Mouse (Mus musculus) fat pad, adult 2 months (tissue): ENCODE measurements around the gene Nab2.

Experiments
- DNase-seq: peaks from one replicate; pipeline ENCODE4 v3.0.0-alpha.2; 2011; ENCODE audit warnings: low read depth, low spot score; ENCODE audit errors: extremely low read depth

Gene Nab2

DNA sequence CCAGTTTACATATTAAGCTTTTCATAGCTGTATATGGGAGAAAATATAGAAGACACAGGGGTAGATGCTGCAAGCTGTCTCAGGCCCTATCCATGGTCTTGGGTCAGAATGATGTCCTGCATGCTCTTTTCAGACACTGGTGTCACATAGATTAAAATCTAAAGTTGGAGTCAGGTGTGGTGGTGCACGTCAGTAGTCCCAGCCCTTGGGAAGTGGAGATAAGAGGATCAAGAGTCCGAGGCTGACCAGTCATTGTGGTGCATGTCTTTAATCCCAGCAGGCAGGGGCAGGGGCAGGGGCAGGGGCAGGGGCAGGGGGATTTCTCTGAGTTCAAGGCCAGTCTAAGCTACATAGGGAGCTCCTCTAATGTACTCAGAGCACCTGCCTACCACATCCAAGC lies 22.6 kb downstream of the Nab2 start:
- DNase-seq = no peak

DNA sequence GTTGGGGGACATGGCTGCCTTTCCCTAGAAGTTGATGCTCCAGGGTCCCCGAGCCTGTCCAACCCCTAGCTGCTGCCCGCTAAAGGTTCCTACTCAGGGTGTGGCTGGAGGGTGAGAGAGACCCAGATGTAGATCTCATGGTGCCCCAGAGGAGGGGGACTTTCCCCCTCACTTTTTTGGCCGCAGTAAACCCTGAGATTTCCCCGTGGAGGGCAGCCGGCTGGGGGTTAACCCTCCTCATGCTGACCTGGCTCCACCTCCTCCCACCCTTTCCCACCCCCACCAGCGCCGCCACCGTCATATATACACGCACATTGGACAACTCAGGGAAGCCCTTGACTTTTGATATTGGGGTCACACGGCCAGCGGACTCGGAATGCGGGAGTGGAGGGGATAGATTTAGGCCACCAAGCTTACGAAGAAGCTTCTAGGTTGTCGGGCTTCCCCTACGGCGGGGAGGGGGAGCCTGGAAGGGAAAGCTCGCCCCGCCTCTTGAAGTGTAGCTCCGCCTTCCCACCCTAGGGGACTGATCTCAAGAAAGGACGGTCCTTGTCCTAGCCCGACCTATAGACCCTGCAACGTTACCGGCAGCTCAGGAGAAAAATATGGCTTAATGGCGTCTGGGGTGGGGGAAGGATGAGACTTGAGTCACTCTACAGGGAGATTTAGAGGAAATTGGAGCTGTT lies 24.7 kb downstream of the Nab2 start:
- no peak for DNase-seq

DNA sequence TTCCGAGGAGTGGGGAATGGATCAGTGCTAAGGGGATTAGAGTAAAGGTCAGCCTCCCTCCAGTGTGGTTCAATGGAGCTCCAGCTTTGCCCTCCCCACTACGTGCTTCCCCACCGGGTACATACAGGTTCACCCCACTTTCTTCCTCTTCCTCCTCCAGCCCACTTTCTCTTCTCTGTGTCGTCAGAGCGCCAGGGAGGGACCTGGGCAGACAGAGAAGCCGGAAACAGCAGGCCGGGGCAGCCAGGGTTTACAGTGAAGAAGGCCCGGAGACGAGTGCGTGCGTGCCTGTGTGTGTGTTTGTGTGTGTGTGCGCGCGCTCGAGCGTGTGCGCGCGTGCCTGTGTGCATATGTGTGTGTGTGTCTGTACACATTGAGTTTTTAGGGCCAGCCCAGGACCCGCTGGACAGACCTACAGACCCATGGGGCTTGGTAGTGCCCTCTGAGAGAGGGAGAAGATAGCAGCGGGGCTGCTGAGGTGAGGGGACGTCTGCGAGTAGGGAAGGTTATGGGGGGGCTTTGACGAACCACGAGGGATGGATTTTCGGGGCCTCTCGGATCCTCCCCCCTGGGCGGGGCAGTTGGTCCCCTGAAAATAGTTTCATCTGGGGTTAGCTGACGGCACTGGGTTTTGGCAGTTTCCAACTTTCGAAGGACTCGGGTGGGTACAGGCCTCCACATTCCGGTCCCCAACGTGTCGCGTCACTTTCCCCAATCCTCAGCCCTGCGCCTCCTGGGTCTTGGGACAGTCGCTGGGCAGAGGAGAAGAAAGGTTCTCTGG lies 25.4 kb downstream of the Nab2 start, which contains the start of gene Stat6:
Gene Stat6 (plus strand): TSS at position 215 of the 781 bp plus-strand sequence.
- DNase-seq = no peak

DNA sequence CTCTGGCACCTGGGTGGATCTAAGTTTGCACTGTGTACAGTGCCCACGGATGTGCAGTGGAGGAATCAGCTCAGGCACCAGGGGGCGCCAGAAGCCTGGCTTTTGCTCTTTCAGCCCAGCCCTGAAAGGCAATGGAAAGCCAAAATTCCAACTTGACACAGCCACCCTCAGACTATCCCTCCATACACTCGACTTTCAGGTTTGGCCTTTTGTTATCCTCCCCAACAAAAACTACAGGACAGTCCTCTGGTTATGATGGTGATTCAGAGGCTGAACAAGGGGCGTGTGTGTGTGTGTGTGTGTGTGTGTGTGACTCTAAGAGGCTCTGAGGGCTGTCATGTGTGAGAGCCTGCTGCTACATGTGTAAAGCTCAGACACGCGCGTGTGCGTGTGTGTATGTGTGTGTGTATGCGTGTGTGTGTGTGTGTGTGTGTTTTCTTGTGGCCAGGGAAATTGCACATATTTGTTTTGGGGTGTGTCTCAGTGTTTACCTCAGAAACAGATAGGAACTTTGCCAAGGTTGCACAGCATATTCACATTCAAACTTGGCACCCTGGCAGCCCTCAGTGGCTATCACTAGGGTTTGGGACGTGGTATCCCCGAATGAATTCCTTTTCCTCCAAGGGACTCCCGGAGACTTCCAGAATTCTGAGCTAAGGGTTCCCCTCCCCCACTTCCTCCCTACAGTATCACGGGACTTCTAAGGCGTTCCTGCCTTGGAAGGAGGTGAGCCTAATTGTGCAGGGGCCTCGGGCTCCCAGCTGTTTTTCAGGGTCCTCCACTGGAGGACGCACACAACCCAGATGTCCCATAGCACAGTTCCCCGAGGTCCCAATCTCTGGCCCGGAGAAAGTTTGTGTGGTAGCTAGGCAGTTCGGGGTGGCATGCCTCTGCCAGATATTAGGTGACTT lies 26.3 kb downstream of the Nab2 start:
- no peak for DNase-seq

DNA sequence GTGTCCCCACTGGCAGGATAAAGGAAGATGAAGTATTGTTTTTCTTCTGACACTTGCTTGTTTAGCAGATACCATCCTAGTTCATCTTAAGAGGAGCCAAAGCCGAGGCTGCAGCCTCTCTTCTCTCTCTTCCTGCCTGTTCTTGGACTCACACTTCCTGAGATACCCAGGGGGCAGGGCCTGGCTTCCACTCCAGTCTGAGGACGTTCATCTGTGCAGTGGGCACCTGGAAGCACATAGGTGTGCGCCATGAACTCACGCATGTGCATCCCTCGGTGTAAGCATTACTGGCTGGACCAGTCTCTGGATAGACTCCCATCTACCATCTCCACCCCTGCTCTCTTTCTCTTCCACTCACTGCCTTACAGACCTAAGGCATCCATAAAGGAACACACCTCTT lies 27.9 kb downstream of the Nab2 start:
- no peak for DNase-seq

DNA sequence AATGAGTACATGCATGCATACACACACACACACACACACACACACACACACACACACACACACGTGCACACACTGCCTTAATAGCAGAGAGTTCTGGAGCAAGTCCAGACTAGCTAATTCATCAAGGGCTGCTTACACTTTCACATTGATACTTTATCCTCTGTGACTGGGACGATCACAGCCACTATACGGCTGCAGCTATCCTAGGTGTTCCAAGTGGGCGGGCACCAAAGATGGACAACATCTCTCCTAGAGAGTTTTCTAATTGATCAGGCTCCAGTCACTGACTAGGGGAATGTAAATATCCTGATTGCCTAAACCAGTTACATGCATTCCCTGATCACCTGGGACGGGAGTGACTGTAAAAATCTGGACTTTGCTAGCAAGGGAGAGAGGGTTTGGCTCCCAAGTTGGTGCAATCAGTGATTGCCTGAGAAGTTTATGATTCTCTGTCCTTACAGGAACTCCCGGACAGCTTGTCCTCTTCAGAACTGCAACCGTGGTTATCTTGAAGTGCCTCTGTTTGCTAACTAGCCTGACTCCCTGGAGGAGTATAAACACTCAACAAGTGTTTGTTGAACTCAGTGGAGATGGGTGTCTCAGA lies 35.6 kb downstream of the Nab2 start:
- no peak for DNase-seq

DNA sequence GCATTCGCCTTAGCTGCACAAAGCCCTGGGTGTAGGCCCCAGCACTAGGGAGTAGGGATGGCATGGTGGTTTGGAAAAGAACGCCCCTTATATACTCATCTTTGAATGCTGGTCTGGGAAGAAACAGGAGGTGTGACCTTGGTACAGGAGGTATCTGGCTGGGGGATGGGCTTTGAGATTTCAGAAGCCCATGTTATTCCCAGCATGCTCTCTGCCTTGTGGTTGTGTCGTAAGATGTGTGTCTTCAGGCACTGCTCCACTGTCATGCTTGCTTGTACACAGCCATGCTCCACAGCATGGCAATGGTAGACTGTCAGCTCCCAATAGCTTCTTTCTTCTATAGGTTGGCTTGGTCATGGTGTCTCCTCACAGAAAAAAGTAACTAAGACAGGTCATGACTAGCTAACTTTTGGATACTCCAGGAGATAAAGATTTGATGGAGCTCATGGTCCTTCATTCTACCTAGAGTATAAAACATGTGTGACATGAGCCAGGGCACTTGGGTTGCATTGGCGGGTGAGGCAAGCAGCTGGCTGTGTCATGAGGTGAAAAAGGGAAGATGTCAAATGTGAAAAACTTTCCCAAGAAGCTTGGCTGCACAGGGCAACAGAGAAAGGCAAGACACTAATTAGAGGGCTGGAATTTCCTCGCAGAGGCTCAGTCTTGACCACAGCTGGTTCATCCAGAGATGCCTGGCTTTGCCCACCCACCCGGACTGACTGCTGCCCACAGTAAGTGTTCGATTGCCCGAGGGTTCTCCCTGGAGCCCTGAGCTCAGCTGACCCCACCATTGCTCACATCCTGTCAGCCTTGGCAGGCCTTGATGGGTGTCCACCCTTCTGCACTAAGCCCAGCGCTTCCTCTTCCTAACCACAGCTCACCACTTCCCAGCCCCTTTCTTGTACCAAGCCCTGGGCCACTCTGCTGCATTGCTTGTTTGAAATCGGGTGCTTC lies 36.8 kb downstream of the Nab2 start:
- no peak for DNase-seq

DNA sequence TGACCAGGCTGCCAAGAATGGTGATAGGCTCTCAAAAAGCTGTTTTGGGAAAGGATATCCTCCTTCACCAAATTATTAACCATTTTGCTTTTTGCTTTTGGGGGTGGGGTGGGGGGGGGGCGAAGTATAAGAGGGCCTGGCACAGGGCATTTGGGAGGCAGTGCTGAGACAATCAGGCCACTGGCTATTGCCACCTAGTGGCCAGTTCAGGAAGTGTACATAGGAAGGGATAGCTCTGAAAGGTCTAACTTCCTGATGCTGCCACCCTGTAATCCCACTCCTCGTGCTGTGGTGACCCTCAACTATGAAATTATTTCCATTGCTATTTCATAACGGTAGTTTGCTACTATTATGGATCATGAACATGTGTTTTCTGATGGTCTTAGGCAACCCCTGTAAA lies 41.9 kb downstream of the Nab2 start:
- no peak for DNase-seq

DNA sequence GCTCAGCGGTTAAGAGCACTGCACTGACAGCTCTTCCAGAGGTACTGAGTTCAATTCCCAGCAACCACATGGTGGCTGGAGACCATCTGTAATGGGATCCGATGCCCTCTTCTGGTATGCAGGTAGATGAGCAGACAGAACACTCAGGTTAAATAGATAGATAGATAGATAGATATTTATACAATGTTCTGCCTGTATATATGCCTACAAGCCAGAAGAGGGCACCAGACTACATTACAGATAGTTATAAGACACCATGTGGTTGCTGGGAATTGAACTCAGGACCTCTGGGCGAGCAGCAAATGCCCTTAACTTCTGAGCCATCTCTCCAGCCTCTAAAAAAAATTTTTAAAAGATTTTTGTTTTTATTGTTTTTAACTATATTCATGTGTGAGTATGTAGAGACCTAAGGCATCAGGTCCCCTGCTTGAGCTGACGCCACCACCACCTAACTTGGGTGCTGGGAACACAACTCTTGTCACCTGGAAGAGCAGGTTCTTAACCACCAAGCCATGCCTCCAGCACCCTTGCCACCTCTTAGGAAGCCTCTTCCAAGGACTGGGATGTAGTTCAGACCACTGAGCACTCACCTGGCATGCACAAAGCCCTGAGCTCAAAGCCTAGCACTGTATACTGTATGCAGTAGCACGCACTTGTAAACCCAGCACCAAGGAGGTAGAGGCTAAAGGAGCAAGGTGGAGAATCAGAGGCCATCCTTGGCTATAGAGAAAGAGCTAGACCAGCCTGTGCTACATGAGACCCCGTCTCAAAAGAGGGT lies 44.7 kb downstream of the Nab2 start:
- DNase-seq = no peak

DNA sequence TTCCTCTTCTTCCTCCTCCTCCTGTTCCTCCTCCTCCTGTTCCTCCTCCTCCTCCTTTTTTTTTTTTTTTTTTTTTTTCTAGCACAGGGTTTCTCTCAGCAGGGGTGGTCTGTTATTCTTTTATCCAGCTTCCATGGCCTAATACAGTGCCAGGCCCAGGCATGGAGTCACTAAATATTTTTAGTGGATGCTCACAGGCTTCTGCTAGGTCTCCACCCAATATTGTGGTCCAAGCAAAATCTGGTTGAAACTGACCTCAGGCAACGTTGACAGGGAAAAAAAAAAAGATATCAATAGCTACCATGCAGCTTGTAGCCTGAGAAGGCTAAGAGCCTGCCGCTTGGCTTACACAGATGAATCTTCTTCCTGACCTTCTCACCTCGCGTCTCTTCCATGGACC lies 45.7 kb downstream of the Nab2 start:
- no peak for DNase-seq

DNA sequence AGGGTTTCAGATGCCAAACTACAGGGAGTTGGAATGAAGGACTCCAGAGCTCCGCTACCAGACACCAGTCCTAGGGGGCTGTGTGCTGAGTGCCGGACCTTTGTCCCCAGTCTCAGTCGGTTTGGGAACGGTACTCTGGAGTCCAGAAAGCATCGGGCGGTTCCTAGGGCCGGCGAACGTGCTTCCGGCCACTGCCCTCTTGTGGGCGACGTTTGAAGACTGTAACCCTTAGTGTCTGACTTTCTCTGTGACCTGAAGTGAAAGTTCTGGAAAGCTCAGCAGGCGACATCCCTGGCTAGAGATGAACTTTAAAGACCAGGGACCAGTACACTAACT lies 46.3 kb downstream of the Nab2 start:
- DNase-seq = no peak

DNA sequence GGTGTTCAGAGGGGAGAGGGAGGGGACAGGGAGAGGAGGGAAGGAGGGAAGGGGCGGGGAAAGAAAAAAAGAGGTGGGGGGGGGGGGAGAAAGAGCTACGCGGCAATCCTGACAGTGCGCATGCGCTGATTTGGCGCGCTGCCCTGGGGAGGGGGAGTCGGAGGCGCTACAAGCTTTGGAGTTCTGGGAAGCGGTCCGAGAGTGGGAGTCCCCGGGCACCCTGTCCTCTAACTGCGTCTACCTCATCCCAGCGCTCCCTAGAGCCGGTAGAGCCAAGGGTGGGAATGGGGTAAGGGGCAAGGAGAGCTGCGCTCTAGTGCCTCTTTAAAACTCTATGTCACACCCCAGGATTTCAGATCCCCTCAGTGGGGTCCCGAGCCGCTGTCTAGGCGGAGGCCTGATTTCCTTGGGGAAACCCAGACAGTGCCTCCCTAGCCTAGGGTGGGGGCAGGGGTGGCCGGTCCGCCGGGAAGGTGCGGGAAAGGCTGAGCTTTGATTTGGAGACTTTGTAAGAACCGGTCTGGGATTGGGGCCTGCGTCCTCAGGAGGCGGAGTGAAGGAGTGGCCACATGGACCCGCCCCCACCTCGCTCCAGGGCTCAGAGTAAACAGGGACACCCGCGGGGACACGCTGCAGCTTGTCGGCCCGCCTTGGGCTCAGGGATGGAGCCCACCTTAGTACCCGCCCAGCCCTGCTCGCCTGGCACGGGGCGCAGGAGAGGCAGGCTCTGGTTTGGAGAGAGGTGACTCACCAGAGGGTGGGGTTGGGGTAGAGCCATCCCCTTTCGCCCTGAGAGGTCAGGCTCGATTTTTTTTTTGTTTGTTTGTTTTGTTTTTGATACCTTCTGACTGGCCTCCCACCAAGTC lies 46.9 kb downstream of the Nab2 start:
- no peak for DNase-seq

DNA sequence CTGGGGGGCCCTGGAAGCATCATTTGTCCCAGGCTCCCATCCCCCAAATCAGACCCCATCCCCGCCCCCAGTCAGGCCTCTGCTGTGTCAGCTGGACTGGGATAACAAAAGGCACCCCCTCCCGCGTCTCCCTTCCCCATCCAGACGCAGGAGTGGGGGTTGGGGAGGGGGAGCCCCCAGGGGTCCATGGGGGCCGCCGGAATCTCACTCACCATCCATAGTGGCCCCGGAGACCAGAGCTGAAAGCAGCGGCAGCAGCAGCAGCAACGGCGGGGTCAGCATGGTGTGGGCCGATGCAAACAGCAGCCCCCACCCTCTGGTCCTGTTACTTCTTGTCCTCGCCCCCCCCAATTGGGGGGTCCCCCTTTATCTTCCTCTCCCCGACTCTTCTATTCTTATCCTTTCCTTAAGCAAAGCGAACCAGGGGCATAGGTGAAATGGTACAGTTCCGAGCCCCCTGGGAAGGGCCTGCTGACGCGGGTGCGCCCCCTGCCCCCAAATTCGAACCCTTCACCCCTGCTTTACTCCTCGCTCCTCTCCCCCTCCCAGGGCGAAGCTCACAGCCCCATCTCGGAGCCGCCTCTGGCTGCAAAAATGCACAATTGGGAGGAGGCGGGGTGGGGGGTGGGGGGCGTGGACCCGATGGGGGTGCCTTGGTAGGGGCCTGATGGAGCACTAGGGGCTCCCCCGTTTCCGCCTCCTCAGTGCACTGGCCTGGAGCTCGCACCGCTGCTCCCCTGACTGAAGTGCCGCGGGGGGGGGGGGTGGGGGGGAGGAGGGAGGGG lies 47.8 kb downstream of the Nab2 start, which contains the start of gene Lrp1:
Gene Lrp1 (minus strand): TSS at position 743 of the 785 bp plus-strand sequence.
- no peak for DNase-seq

DNA sequence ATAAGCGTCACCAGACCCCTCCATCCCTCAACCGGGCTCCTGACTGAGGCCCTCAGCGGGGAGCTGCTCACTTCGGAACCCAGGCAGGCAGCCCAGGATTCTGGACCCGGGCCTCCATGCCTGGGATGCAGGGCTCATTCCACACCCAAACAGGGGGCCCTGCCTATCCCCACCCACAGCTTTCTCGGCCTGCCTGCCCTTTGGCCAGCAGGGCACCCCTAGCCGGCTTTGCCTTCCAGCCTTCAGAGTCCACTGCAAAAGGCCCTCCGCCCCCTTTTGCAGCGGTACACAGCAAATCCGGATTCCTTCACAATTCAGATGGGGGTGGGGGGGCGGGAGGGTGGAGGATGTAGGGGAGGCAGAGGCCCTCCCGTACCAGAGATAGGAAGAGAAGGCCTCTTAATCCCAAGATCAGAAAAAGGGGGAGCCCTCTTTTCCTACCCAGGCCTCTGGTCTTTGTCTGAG lies 48.4 kb downstream of the Nab2 start:
- no peak for DNase-seq

DNA sequence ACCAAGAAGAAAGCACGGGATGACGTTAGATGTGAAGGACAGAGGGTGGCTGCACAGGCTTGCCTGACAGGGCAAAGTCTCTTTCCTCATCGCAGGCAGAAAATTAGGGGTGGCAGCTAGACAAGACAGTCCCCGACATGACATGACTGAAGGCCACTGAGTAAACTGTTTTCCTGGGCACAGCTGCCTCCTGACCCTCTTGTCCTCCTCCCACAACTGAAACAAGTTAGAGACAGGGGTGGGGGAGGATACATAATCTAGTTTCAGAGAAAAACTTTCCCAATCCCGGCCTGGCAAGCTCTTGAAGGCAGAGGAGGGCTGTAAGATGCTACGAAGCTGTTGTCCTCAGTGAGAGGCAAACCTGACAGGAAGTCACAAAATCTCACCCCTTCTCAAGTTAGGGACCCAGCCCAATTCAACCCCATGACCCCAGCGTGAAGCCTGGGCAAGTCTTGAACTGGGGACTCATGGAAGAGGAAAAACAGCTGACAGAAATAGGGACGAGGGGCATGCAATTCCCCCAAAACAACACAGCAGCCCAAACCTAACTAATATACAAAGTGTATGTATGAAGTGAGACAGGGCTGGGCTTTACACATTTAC lies 49.1 kb downstream of the Nab2 start:
- DNase-seq = no peak

DNA sequence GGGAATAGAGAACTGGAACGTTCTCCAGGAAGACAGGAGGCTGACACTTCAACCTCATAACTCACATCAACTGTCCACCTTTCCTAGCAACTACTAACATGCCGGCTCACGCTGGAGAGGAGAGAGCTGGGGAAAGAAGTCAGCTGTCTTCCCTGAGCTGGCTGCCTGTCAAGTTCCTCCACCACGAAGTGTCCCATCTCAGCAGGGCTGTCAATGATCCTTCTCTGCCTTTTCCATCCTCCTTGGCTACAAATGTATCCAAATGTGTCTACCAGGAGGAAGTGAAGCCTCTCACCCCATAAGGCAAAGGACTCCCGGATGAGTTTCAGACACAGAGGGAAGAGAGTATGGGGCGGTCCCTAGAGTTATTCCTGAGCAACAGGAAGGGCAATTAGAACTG lies 50.2 kb downstream of the Nab2 start:
- no peak for DNase-seq

DNA sequence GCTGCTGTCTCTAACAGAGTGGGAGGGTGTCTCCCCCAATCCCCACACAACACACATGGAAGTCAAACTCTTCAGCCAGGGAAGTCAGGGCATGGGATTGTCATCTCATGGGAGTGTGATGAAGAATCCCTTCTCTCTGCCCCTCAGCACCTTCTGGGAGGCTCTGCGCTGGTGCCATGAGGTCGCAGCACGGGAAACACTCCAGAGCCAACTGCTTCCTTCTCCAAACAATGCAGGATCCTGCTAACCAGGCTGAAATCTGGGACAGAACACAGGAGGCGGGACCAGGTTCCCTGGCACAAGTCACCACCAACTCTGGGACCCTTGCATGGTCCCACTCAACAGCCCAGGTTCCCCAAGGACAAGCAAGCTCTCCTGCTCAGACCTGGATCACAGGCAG lies 51.1 kb downstream of the Nab2 start:
- DNase-seq = no peak
